Mouse (Mus musculus) frontal cortex, adult 2 months (tissue): ENCODE data around the gene Retreg3. TPM values are rescaled to one million over a fixed set of nuclear protein-coding genes. Genes with fewer than 3 reads are reported as not detected.
"Not testable (repeated sequence)": the region's sequence is repeated elsewhere in the genome, so short reads cannot be mapped to it uniquely, and the experiment has no call there.

ENCODE experiments used
- DNase-seq, 2 experiments: peaks; one replicate each; pipeline ENCODE4 v3.0.0; 2022; ENCODE audit warnings: low spot score in 1 of 2; ENCODE audit errors: extremely low spot score in 1 of 2
- polyA plus RNA-seq: library from polyadenylated mRNA; depleted of rRNA; stranded (reverse); fragments of >200 nt; gene quantifications from 2 replicates; pipeline ENCODE4 v1.2.3, GENCODE M21; 2012; rRNA removed

Gene Retreg3
- polyA plus RNA-seq, result 66.2 and 66.5 TPM in 2 replicates

- DNase-seq, result peak; percentile 95 to 99
Measured at GRCm38 (mm10) chr11:101119761-101120544, at the start of gene Retreg3, which contains the start of gene Tubg1. Gene Retreg3 (minus strand): TSS chr11:101119893. Gene Tubg1 (plus strand): TSS chr11:101119938.

- DNase-seq, result no peak
Measured at GRCm38 (mm10) chr11:101168301-101168980, 48.7 kb upstream of the Retreg3 start.

GRCm38 (mm10) chr11:101167963-101168300, 48.2 kb upstream of the Retreg3 start:
- no peak for DNase-seq

GRCm38 (mm10) chr11:101167211-101167962, 47.7 kb upstream of the Retreg3 start:
- no peak for DNase-seq

- DNase-seq, result no peak
Measured at GRCm38 (mm10) chr11:101166357-101166756, 46.7 kb upstream of the Retreg3 start.

- no peak for DNase-seq
Measured at GRCm38 (mm10) chr11:101164677-101165580, 45.2 kb upstream of the Retreg3 start.

- no peak for DNase-seq
Measured at GRCm38 (mm10) chr11:101164351-101164665, 44.6 kb upstream of the Retreg3 start.

- DNase-seq, result no peak
Measured at GRCm38 (mm10) chr11:101163476-101164350, 44.0 kb upstream of the Retreg3 start.

GRCm38 (mm10) chr11:101162772-101163171, 43.1 kb upstream of the Retreg3 start:
- no peak for DNase-seq

GRCm38 (mm10) chr11:101162301-101162700, 42.6 kb upstream of the Retreg3 start:
- DNase-seq, result no peak

- DNase-seq, result no peak
Measured at GRCm38 (mm10) chr11:101161551-101161950, 41.9 kb upstream of the Retreg3 start.

GRCm38 (mm10) chr11:101160981-101161505, 41.4 kb upstream of the Retreg3 start:
- DNase-seq, result not testable (repeated sequence)

- not testable (repeated sequence) for DNase-seq
Measured at GRCm38 (mm10) chr11:101160151-101160550, 40.5 kb upstream of the Retreg3 start.

GRCm38 (mm10) chr11:101155728-101156371, 36.2 kb upstream of the Retreg3 start, which contains the start of gene Tubg2:
Gene Tubg2 (plus strand): TSS chr11:101155907.
- DNase-seq, result peak; percentile 77 to 86

GRCm38 (mm10) chr11:101155151-101155550, 35.5 kb upstream of the Retreg3 start:
- DNase-seq, result no peak

GRCm38 (mm10) chr11:101154648-101155047, 35.0 kb upstream of the Retreg3 start:
- DNase-seq, result no peak

- DNase-seq, result no peak
Measured at GRCm38 (mm10) chr11:101152825-101153224, 33.1 kb upstream of the Retreg3 start.

GRCm38 (mm10) chr11:101151063-101151462, 31.4 kb upstream of the Retreg3 start:
- DNase-seq, result no peak
